Mouse (Mus musculus) c-Kit-positive CD71-positive TER-119-negative erythroid progenitor cells, embryonic 14.5 days (primary cell): Measurements from ENCODE around the gene S1pr4.

Experiments
- DNase-seq: peaks from one replicate; pipeline ENCODE4 v3.0.0-alpha.2; 2013; ENCODE audit warnings: low read depth

S1pr4 gene

DNA sequence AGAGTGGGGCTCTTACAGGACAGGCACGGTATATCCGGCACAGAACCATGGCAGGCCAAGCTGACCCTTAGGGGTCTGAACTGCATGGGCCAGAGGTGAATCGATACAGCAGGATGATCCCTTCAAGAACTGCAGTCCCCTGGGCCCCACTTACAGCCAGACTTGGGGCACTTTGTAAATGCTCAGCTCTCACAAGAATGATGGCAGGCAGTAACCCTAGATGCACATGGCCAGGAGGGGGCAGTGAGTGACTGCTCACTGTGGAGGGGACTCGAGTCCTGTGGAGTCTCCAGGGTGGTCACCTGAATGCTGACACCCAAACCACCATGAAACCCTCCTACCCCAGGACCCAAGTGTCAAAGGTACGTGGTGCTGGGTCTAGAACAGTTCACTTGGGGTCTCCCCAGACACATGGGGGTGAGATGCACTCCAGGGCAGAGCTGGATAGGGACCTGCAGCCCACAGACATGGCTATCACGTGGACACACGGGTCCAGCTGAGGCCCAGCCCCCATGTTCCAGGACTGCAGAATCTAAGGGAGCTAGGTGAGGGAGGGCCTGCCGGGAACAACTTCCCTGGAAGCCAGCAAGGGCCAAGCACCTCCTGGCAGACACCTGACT is 6.2 kb downstream of the S1pr4 start:
- no peak for DNase-seq

- DNase-seq, result no peak
Measured at GRCm38 (mm10) chr10:81492606-81493240, 7.2 kb downstream of the S1pr4 start.

- DNase-seq, result no peak
Measured at GRCm38 (mm10) chr10:81491018-81491417, 8.9 kb downstream of the S1pr4 start.

- DNase-seq, result no peak
Measured at GRCm38 (mm10) chr10:81489941-81490340, 10.0 kb downstream of the S1pr4 start.

- DNase-seq, result no peak
Measured at GRCm38 (mm10) chr10:81488081-81488480, 11.9 kb downstream of the S1pr4 start.

- DNase-seq, result no peak
Measured at GRCm38 (mm10) chr10:81486496-81486895, 13.4 kb downstream of the S1pr4 start.

- no peak for DNase-seq
Measured at GRCm38 (mm10) chr10:81485479-81486018, 14.4 kb downstream of the S1pr4 start.

GRCm38 (mm10) chr10:81485060-81485449 is 14.9 kb downstream of the S1pr4 start:
- no peak for DNase-seq

DNA sequence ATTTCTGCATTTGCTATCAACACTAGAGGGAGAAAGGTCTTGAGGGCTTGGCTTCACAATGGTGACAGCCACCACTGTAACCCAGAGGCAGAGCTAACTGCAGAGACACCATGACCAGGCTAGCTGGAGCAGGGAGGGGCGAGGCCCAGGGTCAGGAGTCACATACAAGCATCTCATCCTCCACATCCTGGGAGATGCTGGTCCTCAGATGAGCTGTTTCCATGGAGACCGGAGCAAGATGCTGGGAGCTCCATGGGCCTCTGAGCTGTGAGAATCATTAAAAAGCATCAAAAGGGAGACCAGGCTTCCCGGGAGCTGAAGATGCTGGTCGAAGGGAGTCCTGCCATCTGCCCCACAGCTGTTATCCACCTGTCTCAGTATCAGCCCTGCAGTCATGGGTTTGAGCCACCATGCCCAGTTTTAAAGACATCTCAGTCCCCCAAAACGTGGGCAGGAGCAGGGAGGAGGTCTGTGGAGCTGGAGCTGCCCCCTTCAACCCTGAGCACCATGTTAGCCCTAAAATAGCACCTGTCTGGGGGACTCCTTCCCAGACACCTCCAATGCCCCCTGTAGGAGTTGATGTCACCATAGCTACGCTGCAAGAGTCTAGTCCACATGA is 15.4 kb downstream of the S1pr4 start:
- DNase-seq, result no peak

DNA sequence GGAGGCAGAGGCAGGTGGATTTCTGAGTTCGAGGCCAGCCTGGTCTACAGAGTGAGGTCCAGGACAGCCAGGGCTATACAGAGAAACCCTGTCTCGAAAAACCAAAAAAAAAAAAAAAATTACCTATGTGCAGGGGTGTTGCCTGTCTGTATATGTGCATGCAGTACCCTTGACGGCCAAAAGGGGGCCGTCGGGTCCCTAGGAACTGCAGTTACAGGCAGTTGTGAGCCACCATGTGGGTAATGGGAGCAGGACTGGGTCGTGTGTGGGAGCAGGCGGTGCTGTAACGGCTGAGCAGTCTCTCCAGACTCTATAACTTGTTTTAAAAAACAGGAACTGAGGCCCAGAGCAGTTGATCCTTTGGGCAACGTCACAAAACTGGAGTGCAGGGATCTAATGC is 15.9 kb downstream of the S1pr4 start:
- DNase-seq, result no peak

- DNase-seq, result no peak
Measured at GRCm38 (mm10) chr10:81482533-81482889, 17.4 kb downstream of the S1pr4 start, which contains the start of gene Celf5. Gene Celf5, minus strand, starts transcription at chr10:81482709.

- DNase-seq, result no peak
Measured at GRCm38 (mm10) chr10:81481605-81482532, 18.1 kb downstream of the S1pr4 start.

- no peak for DNase-seq
Measured at GRCm38 (mm10) chr10:81474461-81474860, 25.5 kb downstream of the S1pr4 start.

- no peak for DNase-seq
Measured at GRCm38 (mm10) chr10:81473003-81473451, 26.9 kb downstream of the S1pr4 start.

DNA sequence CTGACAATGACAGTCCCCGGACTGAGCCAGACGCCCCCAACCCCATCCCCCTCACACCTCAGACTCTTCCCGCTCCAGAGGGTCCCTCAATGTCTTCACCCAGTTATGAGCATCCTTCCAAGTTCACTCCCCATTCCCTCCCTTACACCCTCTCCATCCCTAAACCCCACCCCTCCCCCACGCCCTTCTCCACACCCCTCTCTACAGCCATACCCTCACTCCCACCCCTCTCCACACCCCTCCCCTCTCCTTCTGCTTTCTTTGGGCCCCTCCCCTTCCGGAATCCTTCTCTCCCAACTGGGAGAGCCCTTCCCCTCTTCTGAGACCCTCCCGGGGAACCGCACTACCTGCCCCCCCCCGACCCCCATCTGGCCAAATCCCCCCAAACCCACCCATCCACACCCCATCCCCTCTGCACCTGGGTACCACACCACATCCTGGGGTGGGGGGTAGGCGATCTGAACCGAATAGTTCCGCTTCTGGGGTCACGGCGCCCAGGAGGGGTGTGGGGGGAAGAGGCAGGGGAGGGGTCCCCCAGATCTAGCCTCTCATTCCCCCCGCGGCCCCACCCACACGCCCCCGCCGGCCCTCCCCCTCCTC is 27.4 kb downstream of the S1pr4 start:
- no peak for DNase-seq

DNA sequence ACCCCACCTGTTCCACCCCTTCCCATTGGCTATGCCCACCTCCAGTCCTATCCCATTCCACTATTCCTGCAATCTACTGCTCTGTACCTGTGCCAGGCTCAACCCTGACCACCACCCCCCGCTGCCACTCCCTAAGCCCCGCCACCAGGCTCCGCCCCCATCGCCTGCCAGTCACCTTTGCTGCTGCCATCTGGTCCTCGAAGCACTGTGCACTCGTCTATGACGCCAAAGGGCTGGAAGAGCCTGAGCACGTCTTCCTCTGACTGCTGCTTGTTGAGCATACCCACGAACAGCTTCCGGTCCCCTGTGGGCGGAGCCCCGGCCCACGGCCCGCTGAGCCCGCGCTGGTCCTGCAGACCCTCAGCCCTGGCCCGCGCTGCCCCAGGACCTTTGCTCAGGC is 29.5 kb downstream of the S1pr4 start:
- no peak for DNase-seq

- DNase-seq, result no peak
Measured at GRCm38 (mm10) chr10:81469253-81469652, 30.7 kb downstream of the S1pr4 start.

GRCm38 (mm10) chr10:81467670-81468235 is 32.2 kb downstream of the S1pr4 start:
- DNase-seq, result no peak

DNA sequence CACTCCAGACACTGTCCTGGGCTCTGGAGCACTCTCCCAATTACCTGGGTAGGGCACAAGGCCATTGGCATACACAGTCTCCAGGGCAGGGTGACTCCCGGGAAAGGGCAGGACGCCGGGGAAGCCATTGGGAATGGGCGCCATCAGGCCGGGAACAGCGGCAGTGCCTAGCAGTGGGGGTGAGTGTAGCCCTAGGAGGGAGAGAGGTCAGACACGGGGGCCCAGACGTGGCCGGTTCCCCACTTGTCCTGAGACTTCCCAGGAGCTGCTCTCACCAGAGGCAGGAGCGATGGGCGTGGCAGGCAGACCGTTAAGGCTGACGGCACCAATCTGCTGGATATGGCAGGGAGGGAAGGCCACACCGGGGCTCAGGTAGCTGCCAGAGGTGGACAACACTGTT is 33.1 kb downstream of the S1pr4 start:
- DNase-seq, result no peak

DNA sequence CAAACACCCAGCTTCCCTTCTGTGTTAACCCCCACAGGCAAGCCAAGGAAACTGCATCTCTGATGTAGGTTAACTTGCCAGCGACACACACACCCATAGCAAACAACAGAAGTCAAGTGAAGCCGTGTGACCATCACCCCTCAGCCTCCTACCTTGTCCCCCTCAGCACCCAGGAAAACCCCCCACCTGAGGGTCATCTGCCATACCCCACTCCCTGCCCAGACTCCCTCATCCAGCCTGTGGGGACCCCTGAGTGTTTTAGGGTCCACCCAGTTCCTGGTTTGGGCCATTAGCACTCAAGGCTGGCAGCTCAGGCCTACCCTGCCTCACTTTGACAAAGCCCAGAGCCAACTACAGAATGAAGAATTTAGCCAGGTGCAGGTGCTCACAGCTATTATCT is 33.9 kb downstream of the S1pr4 start:
- no peak for DNase-seq

- DNase-seq, result no peak
Measured at GRCm38 (mm10) chr10:81465265-81465645, 34.7 kb downstream of the S1pr4 start.
